Mouse (Mus musculus) lung, postnatal 0 days (tissue): Measurements from ENCODE around the gene Klf12.

Experiments used
- CTCF ChIP-seq: IDR thresholded peaks from 2 replicates; pipeline ENCODE4 v1.5.1; 2016; ENCODE audit warnings: antibody characterized with exemption, mild to moderate bottlenecking
- EP300 ChIP-seq: IDR thresholded peaks from 2 replicates; pipeline ENCODE4 v1.6.1; 2016; ENCODE audit warnings: antibody characterized with exemption, mild to moderate bottlenecking, control low read depth

GRCm38 (mm10) chr14:99873725-99874124, 410.8 kb downstream of the Klf12 start:
- TF ChIP-seq CTCF (no peak), EP300 (no peak)
